Mouse (Mus musculus) kidney, embryonic 15.5 days (tissue): ENCODE results near the gene Sgk1. TPM values are rescaled to one million over a fixed set of nuclear protein-coding genes. Genes with fewer than 3 reads are reported as not detected.
"Not testable (repeated sequence)": the region's sequence is repeated elsewhere in the genome, so short reads cannot be mapped to it uniquely, and the experiment has no call there.

Experiments used
- ATAC-seq: fragments of 200-750 bp; cut with Nextera tagmentation; replicated peaks from 2 replicates; pipeline ENCODE4 v1.8.0; 2017; ENCODE audit warnings: moderate TSS enrichment; ENCODE audit not compliant: low FRiP score
- H3K27ac ChIP-seq: fragments of 300-500 bp; sonication (generic); 2 replicates; pipeline ENCODE4 v1.5.1; 2015; ENCODE audit warnings: mild to moderate bottlenecking, inconsistent platforms
- H3K27me3 ChIP-seq: fragments of 300-500 bp; sonication (generic); 2 replicates; pipeline ENCODE4 v1.6.1; 2015; ENCODE audit warnings: inconsistent platforms
- H3K36me3 ChIP-seq: fragments of 300-500 bp; sonication (generic); 2 replicates; pipeline ENCODE4 v1.6.1; 2015; ENCODE audit warnings: inconsistent platforms
- H3K4me1 ChIP-seq: fragments of 300-500 bp; sonication (generic); 2 replicates; pipeline ENCODE4 v1.6.1; 2015; ENCODE audit warnings: inconsistent platforms
- H3K4me2 ChIP-seq: fragments of 300-500 bp; sonication (generic); 2 replicates; pipeline ENCODE4 v1.6.1; 2015; ENCODE audit warnings: moderate library complexity, mild to moderate bottlenecking, inconsistent platforms
- H3K4me3 ChIP-seq: fragments of 300-500 bp; sonication (generic); replicated peaks from 2 replicates; pipeline ENCODE4 v1.5.1; 2015; ENCODE audit warnings: mild to moderate bottlenecking, inconsistent platforms
- H3K9ac ChIP-seq: fragments of 300-500 bp; sonication (generic); 2 replicates; pipeline ENCODE4 v1.6.1; 2015; ENCODE audit warnings: mild to moderate bottlenecking, inconsistent platforms
- H3K9me3 ChIP-seq: fragments of 300-500 bp; sonication (generic); replicated peaks from 2 replicates; pipeline ENCODE4 v1.6.1; 2016; ENCODE audit warnings: inconsistent platforms
- WGBS: fragments of 180-500 bp; shearing (Covaris S2); methylation state at CpG from one replicate; pipeline ENCODE4 v1.1.7; 2015; ENCODE audit warnings: mixed read lengths; 5-methylcytosine and 5-hydroxymethylcytosine counted together
- polyA plus RNA-seq: library from polyadenylated mRNA; unstranded; fragments of >200 nt; fragmentation: Nextera tagmentation; extraction: Ambion mirVana; gene quantifications from 2 replicates; pipeline ENCODE4 v1.2.1, GENCODE M21; 2015

Sgk1 gene
- polyA plus RNA-seq, 1 experiment from 2014 or later = 75.2 TPM

DNA sequence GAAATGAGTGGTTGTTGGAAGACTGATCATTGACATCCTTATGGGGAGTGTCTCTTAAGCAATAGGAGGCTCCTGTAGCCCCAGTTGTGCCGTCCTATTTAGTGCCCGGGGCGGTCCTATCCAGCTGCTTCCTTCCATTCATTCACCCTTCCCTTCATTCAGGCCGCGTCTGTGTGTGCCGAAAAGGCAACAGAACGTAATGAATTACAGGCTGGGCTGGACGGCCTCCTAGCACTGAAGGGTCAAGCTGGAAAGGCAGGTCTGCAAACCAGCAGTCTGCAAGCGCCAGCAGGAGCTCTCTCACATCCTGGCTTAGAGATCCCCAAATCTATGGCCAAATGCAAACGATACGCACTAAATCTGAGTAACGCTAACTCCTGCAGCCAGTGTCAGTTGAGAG lies 1.6 kb downstream of the Sgk1 start:
- H3K9me3 ChIP-seq = no peaks in the 10 kb centered on the region
- H3K36me3 ChIP-seq = no peaks in the 10 kb centered on the region
- H3K9ac ChIP-seq = no peak overlapping the region
- 0 out of 2 replicates have a peak, but pooled peaks have one; percentile 46 for ATAC-seq
- 4% methylated on average over 12 of the region's 12 CpGs for WGBS
- no peak overlapping the region; the same call in 1 of the 2 replicates for H3K4me3 ChIP-seq
- H3K4me1 ChIP-seq = peaks cover 24% of the 10 kb centered on the region
- peaks cover 31% of the 10 kb centered on the region for H3K27me3 ChIP-seq
- peak overlapping the region; percentile 45; the same call in 1 of the 2 replicates for H3K27ac ChIP-seq
- peak overlapping the region; percentile 35 for H3K4me2 ChIP-seq

DNA sequence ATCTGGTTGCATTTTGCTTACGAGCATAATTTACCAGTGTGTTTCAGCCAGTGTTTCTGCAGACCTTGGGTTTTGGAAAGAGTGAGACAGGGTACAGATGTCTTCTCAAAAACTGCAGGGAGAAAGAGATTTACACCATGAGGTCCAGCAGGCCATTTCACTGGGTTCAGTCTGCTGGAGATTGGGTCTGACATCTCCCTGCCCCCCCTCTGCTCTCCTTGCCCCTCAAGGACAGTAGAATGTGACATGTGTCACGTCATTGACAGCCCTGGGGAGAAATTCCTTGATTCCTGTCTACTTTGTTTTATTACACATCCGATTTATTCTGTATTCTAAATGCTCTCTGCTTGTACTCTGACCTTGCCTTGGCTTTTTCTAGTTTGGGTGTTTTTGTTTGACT lies 2.5 kb downstream of the Sgk1 start:
- H3K4me2 ChIP-seq = no peak overlapping the region
- ATAC-seq = 0 out of 2 replicates have a peak, but pooled peaks have one; percentile 52
- H3K27me3 ChIP-seq = peaks cover 31% of the 10 kb centered on the region
- H3K9me3 ChIP-seq = no peaks in the 10 kb centered on the region
- no peak overlapping the region for H3K4me3 ChIP-seq
- WGBS = 65% methylated on average over 3 of the region's 3 CpGs
- no peaks in the 10 kb centered on the region for H3K36me3 ChIP-seq
- H3K27ac ChIP-seq = no peak overlapping the region
- no peak overlapping the region for H3K9ac ChIP-seq
- H3K4me1 ChIP-seq = peaks cover 24% of the 10 kb centered on the region

DNA sequence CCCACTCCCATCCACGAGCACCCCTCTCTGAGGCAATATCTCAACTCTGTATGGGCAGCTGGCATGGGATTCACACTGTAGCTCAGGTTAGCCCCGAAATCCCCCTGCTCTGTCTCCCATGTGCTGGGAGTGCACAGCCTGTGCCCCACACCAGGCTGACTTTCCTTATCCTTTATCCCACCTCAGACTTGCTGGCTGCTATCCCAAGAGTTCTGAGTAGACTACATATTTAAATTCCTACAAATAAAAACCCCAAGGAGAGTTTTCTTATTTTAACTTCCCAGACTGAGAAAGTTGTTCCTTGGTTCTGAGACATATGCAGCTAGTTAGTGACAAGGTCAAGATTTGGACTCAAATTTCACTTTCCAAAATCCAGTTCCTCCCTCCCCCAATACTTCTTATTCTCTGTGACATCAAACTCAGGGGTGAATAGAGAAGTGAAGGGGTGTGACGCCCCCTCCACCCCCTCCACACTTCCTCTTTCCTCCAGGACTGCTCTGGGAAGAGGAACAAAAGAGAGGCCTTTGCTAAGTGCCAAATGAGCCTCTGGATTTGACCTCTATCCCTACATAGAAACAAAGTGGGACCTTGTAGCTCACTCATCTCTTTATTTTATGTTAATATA lies 7.3 kb downstream of the Sgk1 start:
- H3K4me1 ChIP-seq = no peaks in the 10 kb centered on the region
- H3K9me3 ChIP-seq = no peaks in the 10 kb centered on the region
- WGBS = 72% methylated on average over 3 of the region's 3 CpGs
- H3K4me2 ChIP-seq = no peak overlapping the region
- no peak overlapping the region for H3K4me3 ChIP-seq
- no peak for ATAC-seq
- H3K36me3 ChIP-seq = no peaks in the 10 kb centered on the region
- H3K27ac ChIP-seq = no peak overlapping the region
- no peak overlapping the region for H3K9ac ChIP-seq
- H3K27me3 ChIP-seq = no peaks in the 10 kb centered on the region

DNA sequence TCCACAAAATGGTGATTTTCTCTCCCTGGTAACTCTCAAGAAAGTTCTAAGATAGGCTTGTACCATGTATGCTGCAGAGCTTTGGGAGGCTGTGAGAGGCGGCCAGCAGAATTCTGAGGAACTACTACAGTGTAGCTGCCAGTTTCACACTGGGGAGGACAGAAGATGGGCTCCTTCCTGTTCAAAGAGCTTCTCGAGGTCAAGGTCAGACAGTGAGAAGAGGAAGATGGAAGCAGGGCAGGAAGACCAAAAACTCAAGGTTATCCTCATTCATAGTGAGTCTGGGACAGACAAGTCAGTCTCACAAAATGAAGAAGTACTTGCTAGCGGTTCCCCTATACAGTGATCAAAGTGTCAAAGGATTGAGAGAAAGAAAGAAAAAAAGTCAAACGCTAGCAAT lies 8.3 kb downstream of the Sgk1 start:
- no peak for ATAC-seq
- H3K4me3 ChIP-seq = no peak overlapping the region
- H3K9ac ChIP-seq = no peak overlapping the region
- WGBS = 89% methylated on average over 4 of the region's 4 CpGs
- no peaks in the 10 kb centered on the region for H3K36me3 ChIP-seq
- no peak overlapping the region for H3K27ac ChIP-seq
- H3K27me3 ChIP-seq = no peaks in the 10 kb centered on the region
- no peaks in the 10 kb centered on the region for H3K4me1 ChIP-seq
- no peaks in the 10 kb centered on the region for H3K9me3 ChIP-seq
- H3K4me2 ChIP-seq = no peak overlapping the region

DNA sequence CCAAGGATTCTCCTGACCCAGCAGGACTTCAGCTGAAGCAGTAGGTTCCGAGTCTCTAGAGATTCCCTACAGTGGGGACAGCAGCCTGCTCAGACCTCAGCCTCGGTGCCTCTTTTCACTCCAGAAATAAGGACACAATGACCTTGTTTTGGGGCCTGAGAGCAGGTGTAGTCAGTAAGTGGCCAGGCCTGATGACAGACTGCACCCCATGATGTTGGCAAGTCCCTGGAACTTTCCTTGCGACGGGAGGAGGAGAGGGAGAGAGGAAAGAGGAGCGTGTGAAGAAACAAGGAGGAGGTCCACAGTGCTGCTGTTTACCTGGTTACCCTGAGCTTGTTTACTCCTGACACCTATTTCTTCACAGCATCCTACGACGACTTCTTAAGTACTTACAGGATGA lies 9.5 kb downstream of the Sgk1 start:
- Histone ChIP-seq H3K4me3 (no peak overlapping the region), H3K36me3 (no peaks in the 10 kb centered on the region), H3K9ac (no peak overlapping the region), H3K27ac (no peak overlapping the region), H3K27me3 (no peaks in the 10 kb centered on the region), H3K4me1 (no peaks in the 10 kb centered on the region), H3K9me3 (no peaks in the 10 kb centered on the region), H3K4me2 (no peak overlapping the region)
- no peak for ATAC-seq
- whole genome bisulfite sequencing = 59% methylated on average over 7 of the region's 7 CpGs

DNA sequence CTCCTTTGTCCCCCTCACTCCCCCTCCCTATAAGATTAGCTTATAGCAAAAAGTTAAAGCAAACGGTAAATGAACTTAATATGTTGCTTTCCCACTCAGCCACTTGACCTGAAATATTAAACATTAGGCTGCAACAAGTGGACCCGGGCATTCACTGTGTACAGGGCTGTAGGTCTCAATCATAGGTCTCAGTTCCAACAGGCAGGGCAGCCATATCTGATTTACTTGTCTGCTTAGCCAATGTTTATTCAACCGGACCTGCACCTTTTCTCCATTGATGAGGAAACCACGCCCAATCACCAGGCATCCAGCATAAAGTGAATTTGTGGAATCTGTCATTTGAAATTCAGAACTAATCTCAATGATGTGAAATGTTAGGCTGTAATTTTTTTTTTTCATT lies 10.1 kb downstream of the Sgk1 start:
- no peak overlapping the region for H3K4me2 ChIP-seq
- no peak for ATAC-seq
- H3K27ac ChIP-seq = no peak overlapping the region
- no peaks in the 10 kb centered on the region for H3K27me3 ChIP-seq
- no peaks in the 10 kb centered on the region for H3K36me3 ChIP-seq
- 69% methylated on average over 4 of the region's 4 CpGs for WGBS
- no peaks in the 10 kb centered on the region for H3K9me3 ChIP-seq
- H3K4me3 ChIP-seq = no peak overlapping the region
- H3K9ac ChIP-seq = no peak overlapping the region
- no peaks in the 10 kb centered on the region for H3K4me1 ChIP-seq

DNA sequence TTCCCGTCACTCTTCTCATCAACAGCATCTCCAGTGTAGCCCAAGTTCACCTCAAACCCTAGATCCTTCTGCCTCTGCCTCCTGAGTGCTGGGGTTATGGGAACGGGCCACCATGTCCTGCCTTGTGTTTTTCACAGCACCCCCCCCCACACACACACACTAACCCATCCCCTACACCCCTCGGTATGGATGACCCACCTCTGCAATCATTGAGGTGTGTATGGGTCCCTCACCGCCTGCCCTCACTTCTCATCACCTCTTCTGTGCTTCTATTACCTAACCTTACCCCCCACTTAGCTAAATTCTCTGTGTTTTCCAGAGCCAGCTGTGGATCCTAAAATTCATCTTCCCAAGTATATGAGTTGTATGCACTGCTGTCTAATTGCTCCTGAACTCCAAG lies 16.4 kb downstream of the Sgk1 start:
- Histone ChIP-seq H3K27ac (no peak overlapping the region), H3K4me3 (no peak overlapping the region), H3K9ac (no peak overlapping the region), H3K36me3 (no peaks in the 10 kb centered on the region), H3K9me3 (no peaks in the 10 kb centered on the region), H3K4me2 (no peak overlapping the region), H3K4me1 (no peaks in the 10 kb centered on the region), H3K27me3 (no peaks in the 10 kb centered on the region)
- no peak for ATAC-seq
- 92% methylated on average over 4 of the region's 4 CpGs for WGBS

DNA sequence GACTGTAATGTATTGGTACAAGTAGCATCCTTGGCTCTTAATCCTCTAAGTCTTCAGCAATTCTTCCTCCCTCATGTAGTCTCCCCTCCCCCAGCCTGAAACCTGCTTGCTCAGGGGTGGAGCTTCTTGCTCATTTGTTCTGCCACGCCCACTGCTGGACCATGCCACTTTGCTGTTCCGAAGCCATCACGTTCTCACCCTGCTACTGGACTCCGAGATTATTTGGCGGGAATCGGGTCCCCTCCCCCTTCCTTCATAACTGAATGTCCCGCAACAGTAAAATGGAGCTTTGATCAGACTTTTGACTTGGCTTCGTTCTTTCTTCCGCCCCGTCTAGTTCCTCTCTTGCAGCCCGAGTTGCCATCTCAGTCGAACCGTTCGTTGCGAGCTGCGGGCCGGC lies 16.9 kb downstream of the Sgk1 start:
- not testable (repeated sequence) for H3K4me3 ChIP-seq, H3K4me1 ChIP-seq, H3K27me3 ChIP-seq, ATAC-seq, H3K27ac ChIP-seq, H3K9me3 ChIP-seq, H3K36me3 ChIP-seq, H3K9ac ChIP-seq, H3K4me2 ChIP-seq
- WGBS = 94% methylated on average over 17 of the region's 17 CpGs

DNA sequence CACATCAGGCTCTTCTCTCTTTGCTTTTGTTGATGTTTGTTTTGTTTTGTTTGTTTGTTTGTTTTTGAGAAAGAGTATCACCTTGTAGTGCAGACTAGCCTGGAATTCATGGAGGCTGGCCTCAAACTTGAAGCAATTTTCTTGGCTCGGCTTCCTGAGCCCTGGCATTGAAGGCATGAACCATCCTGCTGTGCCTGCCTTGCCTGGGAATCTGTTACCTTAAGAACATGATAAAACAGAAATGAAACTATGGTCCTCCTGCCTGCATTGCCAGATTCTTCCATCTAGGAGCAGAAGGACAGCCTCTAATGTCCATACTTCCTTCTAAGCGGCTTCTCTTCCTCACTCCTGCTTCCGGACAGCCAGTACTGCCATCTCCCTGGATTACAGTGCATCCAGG lies 17.4 kb downstream of the Sgk1 start:
- Histone ChIP-seq H3K36me3 (no peaks in the 10 kb centered on the region), H3K4me2 (no peak overlapping the region), H3K27me3 (no peaks in the 10 kb centered on the region), H3K9ac (no peak overlapping the region), H3K27ac (no peak overlapping the region), H3K4me3 (no peak overlapping the region), H3K9me3 (no peaks in the 10 kb centered on the region), H3K4me1 (no peaks in the 10 kb centered on the region)
- no peak for ATAC-seq
- 93% methylated on average over 3 of the region's 3 CpGs for WGBS

DNA sequence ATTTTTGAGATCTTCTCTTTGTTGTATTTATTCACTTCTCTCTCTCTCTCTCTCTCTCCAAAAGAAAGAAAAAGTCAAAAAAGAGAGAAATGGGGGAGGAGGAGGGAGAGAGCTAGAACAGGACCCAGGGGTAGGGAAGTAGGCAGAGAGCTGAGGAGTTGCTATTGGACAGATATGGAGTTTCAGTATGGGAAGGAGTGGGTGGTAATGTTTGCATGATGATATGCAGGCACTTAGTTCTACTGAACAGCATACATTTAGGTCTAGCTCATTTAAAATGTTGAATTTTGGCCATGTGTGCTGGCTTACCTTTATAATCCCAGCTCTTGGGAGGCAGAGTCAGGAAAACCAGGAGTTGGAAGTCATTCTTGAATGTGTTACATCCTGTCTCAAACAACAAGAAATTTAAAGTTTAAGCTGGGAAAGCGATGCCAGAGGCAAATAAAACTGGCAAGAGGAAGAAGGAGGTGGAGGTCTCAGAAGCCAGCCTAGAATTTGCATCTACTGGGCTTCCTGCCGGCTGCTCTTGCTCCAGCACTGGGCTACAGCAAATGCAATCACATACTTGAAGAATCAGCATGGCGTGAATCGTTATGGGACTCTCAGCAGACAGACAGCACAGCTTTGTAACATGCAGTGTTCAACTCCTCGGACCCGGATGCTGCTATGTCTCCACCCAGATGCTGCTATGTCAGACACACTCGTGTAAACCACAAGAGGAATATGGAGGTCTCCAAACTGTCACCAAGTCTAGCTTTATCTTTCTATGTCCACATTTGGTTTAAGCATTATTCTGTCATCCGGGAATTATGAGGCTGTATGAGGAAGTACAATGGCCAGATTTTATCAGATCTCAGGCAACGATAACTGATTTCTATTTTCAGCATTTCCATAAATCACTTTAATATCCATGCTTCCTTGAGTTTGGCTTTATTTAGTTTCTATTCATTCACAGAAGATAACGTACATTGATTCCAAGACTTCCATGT lies 20.5 kb downstream of the Sgk1 start:
- 68% methylated on average over 10 of the region's 10 CpGs for WGBS
- ATAC-seq = no peak
- Histone ChIP-seq H3K27me3 (no peaks in the 10 kb centered on the region), H3K9me3 (no peaks in the 10 kb centered on the region), H3K36me3 (no peaks in the 10 kb centered on the region), H3K4me2 (no peak overlapping the region), H3K27ac (peak overlapping the region; percentile 54; the same call in 1 of the 2 replicates), H3K4me3 (no peak overlapping the region), H3K4me1 (no peaks in the 10 kb centered on the region), H3K9ac (no peak overlapping the region)

DNA sequence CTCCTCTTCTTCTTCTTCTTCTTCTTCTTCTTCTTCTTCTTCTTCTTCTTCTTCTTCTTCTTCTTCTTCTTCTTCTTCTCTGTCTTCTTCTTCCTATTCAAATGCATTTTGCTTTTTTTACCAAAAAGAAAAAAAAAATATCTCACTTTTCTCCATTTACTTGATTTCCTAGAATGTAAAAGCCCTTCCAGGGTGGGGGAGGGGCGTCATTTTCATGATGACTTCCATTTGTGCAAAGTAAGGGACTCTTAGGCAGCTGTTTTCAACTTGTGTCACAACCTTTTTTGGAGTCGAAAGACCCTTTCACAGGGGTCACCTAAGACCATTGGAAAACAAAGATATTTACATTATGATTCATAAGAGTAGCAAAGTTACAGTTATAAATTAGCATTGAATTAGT lies 22.2 kb downstream of the Sgk1 start:
- Histone ChIP-seq H3K4me1 (0 out of 2 replicates have a peak, but pooled peaks cover 3% of the 10 kb centered on the region), H3K9me3 (no peaks in the 10 kb centered on the region), H3K27ac (no peak overlapping the region), H3K4me3 (no peak overlapping the region), H3K27me3 (no peaks in the 10 kb centered on the region), H3K36me3 (no peaks in the 10 kb centered on the region), H3K4me2 (no peak overlapping the region), H3K9ac (no peak overlapping the region)
- WGBS = 78% methylated on average over 2 of the region's 2 CpGs
- no peak for ATAC-seq

DNA sequence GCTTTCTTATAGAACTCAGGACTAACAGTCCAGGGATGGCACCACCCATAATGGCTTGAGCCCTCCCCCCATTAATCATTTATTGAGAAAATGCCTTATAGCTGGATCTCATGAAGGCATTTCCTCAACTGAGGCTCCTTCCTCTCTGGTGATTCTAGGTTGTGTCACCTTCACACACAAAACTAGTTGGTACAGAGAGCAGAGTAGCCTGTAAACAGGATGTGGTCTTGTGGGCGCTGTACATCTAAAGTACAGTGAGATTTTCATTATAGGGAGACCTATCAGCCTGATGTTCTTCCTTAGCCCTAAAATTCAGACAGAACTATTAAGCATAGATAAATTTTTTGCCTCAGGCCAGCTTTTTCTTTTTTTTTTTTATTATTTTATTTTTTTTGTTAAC lies 23.6 kb downstream of the Sgk1 start:
- H3K27me3 ChIP-seq = no peaks in the 10 kb centered on the region
- 95% methylated on average over 1 of the region's 1 CpGs for WGBS
- H3K27ac ChIP-seq = no peak overlapping the region
- H3K4me3 ChIP-seq = no peak overlapping the region
- no peaks in the 10 kb centered on the region for H3K36me3 ChIP-seq
- H3K4me1 ChIP-seq = 0 out of 2 replicates have a peak, but pooled peaks cover 3% of the 10 kb centered on the region
- H3K4me2 ChIP-seq = no peak overlapping the region
- H3K9ac ChIP-seq = no peak overlapping the region
- H3K9me3 ChIP-seq = no peaks in the 10 kb centered on the region
- no peak for ATAC-seq
